Mouse (Mus musculus) right cerebral cortex, postnatal 14 days (tissue): Measurements from ENCODE around the gene Btbd9.
A peak's percentile ranks its signal among the peaks of the same experiment; 100 is the strongest.

ENCODE experiments used
- DNase-seq: peaks from one replicate; pipeline ENCODE4 v3.0.0; 2022

The Btbd9 gene

GRCm38 (mm10) chr17:30237600-30237999, 338.7 kb downstream of the Btbd9 start:
- no peak for DNase-seq

DNA sequence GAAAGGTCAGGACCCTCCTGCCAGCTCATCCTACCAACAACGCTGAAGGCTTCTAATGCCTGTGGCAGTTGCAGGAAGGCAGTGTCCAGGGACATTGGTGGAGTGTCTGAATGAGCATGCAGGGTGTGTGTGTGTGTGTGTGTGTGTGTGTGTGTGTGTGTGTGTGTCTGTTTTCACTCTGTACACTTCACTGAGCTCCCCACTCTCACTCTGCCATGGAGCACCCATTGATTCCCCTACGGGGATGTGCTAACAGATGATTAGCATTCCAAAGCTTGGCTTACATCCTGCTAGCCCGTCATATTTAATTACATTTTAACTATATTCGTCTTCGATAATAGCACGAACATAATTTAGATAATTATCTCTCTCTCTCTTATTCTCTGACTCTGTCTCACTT, 339.7 kb downstream of the Btbd9 start:
- DNase-seq = no peak

DNA sequence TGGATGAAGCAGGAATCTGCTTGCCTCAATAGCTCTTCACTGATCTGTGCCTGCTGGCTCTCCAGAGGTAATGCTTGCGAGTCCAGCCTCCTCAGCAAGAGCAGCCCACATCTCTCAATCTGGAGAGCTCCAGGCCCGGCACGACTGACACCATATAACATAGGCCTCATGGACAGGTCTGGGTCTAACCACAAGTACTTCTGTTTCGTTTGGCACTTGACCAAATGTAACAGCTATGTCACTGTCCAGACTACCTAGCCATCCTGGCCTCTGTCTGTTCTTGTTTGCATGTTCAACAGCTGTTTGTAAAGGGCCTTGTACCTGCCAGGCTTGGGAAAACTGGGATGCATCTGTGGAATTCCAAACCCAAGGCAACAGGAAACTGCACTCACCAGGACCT, 340.9 kb downstream of the Btbd9 start:
- DNase-seq = no peak

GRCm38 (mm10) chr17:30232698-30233097, 343.6 kb downstream of the Btbd9 start:
- no peak for DNase-seq

GRCm38 (mm10) chr17:30231483-30231882, 344.8 kb downstream of the Btbd9 start:
- DNase-seq = no peak

DNA sequence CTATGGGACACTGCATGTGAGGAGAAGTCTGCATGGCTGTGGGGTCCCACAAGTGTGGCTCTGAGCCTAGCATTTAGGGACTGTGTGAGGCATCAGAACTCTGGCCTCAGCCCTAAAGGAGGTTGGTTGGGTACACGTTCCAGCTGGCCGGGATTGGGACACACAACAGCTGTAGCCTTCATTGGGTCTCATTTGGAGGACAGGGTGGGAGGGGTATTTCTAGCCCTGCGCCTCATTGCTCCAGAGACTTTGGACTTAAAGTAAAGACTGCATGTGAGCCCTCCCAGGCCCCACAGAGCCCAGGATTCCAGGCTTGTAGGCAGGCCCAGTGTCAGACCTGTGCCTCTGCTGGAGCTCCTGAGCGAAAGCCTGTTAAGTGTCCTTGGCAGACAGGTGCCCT, 345.9 kb downstream of the Btbd9 start:
- DNase-seq = no peak

GRCm38 (mm10) chr17:30228439-30229215, 347.7 kb downstream of the Btbd9 start:
- no peak for DNase-seq

GRCm38 (mm10) chr17:30225030-30225740, 351.1 kb downstream of the Btbd9 start:
- DNase-seq = no peak

GRCm38 (mm10) chr17:30222837-30223236, 353.5 kb downstream of the Btbd9 start:
- no peak for DNase-seq

DNA sequence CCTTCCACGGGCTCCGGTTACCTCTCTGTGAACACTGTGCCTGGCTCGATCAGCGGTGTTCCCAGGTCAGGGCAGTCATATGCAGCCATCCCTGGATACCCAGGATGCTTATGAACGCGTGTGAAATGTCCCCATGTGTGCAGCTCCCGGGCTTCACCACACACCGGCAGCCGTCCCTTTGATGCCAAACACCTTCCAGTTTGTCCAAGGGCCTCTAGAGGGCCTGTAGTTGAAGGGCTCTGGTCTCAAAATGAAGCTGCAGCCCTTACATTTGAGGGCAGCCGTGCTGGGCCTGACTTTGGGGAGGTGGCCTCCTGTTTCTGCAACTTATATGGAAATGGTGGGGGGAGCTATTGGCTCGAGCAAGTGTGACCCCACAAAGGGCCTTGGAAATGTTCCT, 353.9 kb downstream of the Btbd9 start:
- no peak for DNase-seq

DNA sequence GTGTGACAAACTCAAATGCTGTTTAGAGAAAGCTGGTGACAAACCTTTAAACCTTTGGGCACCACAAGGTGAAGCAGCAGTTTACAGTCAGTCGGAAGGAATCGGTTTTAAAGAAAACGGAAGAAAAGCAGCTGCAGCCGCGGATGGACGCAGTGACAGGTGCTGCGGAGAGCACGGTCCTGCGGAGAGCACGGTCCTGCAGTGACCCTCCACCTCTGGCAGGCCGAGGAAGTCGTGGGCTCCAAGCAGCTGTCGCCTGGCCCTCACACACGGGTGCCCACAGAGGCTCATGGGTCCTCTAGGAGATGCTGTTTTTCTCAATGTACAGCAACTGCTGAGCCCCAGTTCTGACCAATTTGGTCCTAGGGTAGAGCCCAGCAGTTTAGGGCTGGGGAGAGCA, 354.6 kb downstream of the Btbd9 start:
- DNase-seq = no peak

DNA sequence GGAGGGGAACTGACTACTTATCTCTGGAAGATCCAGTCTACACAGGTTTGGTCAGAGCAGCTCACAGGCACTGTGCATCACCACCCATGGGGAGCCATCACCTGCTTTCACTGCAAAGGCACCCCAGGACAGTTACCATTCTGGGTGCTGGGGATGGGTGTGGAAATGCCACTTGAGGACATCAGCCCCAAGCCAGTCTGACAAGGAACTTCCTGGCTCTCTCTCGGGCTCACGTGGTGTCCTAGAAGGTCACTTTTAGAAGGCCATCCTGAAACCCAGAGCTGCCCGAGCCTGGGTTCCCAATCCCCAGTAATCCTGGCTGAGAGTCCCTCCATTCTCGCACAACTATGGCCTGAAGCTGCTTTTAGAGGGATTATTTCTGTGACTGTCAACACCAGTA, 360.5 kb downstream of the Btbd9 start:
- DNase-seq = no peak

DNA sequence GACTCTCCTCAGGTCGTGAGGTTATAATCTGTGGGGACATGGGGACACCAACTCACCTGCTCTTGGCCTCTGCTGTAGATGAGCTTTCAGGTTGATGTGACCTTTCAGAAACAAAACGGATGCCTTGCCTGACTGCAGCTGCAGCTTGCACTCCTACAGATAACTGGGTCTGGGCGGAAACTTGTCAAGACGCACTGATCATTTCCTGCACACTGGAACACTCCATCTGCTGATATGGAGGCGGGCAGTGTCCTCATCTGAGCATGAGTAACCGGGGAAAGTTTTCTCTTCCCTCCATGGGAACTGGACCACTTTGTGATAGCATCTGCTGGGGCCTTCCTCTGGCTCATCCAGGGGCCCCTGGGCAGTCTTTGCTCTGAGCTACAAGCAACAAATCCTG, 361.9 kb downstream of the Btbd9 start:
- no peak for DNase-seq

DNA sequence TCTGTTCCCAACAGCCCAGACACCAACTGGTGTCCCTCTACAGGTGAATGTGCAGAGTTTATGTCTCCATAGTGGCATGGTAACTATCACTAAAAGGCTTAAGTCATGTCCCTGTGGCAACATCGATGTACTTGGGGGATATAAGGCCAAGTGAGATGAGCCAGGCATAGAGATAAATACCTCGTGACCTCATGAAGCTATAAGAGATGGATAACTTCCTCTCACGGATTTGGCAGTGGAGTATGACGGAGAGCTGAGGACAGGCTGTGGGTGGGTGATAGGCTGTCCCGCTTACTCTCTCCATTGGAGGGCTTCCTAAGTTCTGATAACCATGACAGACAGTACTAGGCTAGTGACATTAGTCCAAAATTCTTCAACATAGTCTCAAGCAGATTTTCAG, 362.9 kb downstream of the Btbd9 start:
- no peak for DNase-seq

DNA sequence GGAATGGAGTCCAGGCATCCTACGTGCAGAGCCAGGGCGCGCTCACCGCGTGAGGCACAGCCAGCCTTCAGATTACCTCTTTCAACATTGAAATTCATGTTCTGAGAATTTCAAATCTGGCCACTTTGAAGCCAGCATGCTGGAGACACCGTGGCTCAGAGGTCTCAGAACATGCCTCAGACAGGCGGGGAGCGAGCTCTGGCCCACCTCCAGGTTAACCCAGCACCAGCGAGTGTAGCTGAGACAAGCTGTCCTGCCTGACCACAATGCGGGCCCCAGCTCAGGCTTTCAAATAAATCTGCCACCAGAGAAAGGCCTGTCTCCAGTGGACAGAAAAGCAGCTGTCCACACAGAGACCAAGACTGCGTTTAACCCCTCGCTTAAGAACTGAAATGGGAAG, 363.6 kb downstream of the Btbd9 start:
- no peak for DNase-seq

DNA sequence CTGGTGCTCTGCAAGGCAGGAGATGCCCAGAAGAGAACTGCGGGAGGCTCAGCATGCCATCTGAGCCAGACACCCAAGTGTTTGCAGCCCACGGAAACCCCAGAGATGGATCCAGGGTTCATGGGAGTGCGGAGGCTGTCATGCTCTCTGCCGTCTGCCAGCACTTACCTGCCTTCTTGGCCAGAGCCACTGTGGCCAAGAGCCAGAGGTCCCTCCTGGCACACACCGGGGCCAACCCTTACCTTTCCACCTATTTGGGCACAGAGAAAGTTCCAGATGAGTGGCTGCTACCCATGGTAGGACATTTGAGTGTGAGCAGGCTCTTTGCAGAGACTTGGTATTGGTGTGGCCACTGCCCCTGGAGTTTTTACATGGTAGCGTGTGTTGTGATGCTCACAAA, 365.4 kb downstream of the Btbd9 start:
- no peak for DNase-seq

GRCm38 (mm10) chr17:30210262-30210661, 366.0 kb downstream of the Btbd9 start:
- no peak for DNase-seq

DNA sequence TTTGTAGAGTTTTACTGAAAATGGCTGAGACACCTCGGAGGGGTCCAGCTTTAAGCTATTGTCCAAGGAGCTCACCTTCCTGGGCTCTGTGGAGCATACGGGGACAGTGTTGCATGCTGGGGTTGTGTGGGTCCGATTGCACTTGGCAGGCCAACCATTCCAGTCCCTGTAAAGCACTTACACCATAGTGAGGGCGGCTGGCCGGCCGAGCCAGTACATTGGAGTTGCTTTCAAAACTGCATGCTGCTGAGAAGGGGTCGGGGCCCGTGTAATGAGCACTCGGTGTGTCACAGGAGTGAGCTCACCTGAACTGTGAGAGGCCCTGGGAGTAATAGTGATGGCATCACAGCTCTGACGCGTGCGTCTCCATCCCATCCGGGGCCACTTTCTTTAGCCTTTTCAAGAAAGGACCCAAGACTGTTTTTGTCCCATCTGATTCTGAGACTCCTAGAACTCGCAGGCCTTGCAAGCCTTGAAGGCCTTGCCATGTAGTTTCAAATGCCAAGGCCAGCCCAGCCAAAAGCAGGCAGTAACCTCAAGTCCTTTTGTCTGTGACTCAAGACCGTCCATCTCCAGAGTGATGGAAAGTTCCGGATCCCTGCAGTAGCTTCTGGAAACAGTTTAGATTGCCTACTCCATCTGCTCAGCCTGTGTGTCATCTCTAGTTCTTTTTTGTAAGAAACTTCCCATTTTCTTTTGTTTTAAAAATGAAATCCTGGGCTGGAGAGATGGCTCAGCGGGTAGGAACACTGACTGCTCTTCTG, 371.0 kb downstream of the Btbd9 start:
- DNase-seq = no peak

- DNase-seq = peak; percentile 25
Measured at GRCm38 (mm10) chr17:30200283-30200682, 376.0 kb downstream of the Btbd9 start.

GRCm38 (mm10) chr17:30199374-30200247, 376.7 kb downstream of the Btbd9 start:
- DNase-seq = peak; percentile 10

GRCm38 (mm10) chr17:30198422-30198821, 377.9 kb downstream of the Btbd9 start:
- DNase-seq = peak; percentile 9

- peak; percentile 3 for DNase-seq
Measured at GRCm38 (mm10) chr17:30197280-30198030, 378.8 kb downstream of the Btbd9 start.
